Mouse (Mus musculus) midbrain, embryonic 10.5 days (tissue): ENCODE data around the gene AI597479. TPM values are rescaled to one million over a fixed set of nuclear protein-coding genes. Genes with fewer than 3 reads are reported as not detected.
A peak's percentile ranks its signal among the peaks of the same experiment; 100 is the strongest.

Source experiments
- DNase-seq: peaks from one replicate; pipeline ENCODE4 v3.0.0-alpha.2; 2017; ENCODE audit warnings: low spot score
- H3K27ac ChIP-seq: fragments of 300-500 bp; sonication (generic); replicated peaks from 2 replicates; pipeline ENCODE4 v1.5.1; 2016; ENCODE audit warnings: mild to moderate bottlenecking
- H3K27me3 ChIP-seq: fragments of 300-500 bp; sonication (generic); 2 replicates; pipeline ENCODE4 v1.6.1; 2016; ENCODE audit warnings: low read depth, mild to moderate bottlenecking; ENCODE audit not compliant: poor library complexity, severe bottlenecking
- H3K36me3 ChIP-seq: fragments of 300-500 bp; sonication (generic); 2 replicates; pipeline ENCODE4 v1.6.1; 2016; ENCODE audit warnings: mild to moderate bottlenecking, moderate library complexity
- H3K4me1 ChIP-seq: fragments of 300-500 bp; sonication (generic); 2 replicates; pipeline ENCODE4 v1.6.1; 2016
- H3K4me3 ChIP-seq: fragments of 300-500 bp; sonication (generic); 2 replicates; pipeline ENCODE4 v1.5.1; 2016; ENCODE audit warnings: mild to moderate bottlenecking, moderate library complexity
- H3K9me3 ChIP-seq: fragments of 300-500 bp; sonication (generic); replicated peaks from 2 replicates; pipeline ENCODE4 v1.6.1; 2016; ENCODE audit warnings: mild to moderate bottlenecking
- WGBS: fragments of 180-500 bp; shearing (Covaris S2); methylation state at CpG from one replicate; pipeline ENCODE4 v1.1.7; 2016; 5-methylcytosine and 5-hydroxymethylcytosine counted together
- polyA plus RNA-seq: library from polyadenylated mRNA; unstranded; fragments of >200 nt; fragmentation: Nextera tagmentation; extraction: Ambion mirVana; gene quantifications from 2 replicates; pipeline ENCODE4 v1.2.1, GENCODE M21; 2016

Gene AI597479
- polyA plus RNA-seq, 1 experiment from 2014 or later: 41.3 TPM

DNA sequence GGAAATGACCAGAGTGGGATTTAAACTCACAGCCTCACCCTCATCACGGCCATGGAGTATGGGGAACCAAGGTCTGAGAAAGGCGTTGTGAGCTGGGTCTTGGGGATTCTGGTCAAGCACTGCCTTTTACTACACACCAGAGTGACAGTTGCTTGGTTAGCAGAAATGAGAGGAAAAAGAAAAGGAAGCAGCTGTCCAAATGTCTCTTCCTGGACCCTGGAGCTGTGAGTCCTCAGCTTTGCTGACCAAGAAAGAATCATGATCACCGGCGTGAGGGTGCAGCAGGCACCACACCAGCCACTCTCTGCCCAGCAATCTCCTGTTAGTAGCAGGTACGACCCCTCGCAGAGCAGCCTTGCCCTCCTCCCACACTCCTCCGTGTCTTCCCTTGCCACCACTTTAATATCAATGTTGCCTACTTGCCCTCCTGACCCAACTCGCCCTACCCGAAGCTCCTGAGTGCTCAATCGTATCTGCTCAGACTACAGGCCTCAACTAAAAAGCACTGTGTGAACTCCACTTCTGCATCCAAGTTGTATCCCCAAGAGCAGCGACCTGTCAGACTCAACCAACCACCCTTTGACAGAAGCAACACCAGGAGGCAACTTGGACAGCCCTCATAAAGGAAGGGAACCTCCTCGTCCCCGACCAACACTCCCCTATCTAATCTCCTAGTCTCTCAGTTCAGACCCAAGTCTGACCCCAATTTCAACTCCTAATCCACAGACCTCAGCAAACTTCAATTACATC lies 7.0 kb upstream of the AI597479 start:
- no peaks in the 10 kb centered on the region for H3K9me3 ChIP-seq
- peaks cover 15% of the 10 kb centered on the region; the same call in 1 of the 2 replicates for H3K27me3 ChIP-seq
- H3K4me3 ChIP-seq: peak overlapping the region; percentile 86
- peaks cover 24% of the 10 kb centered on the region for H3K4me1 ChIP-seq
- WGBS: 53% methylated on average over 13 of the region's 13 CpGs
- H3K27ac ChIP-seq: peak overlapping the region; percentile 92
- no peak for DNase-seq
- no peaks in the 10 kb centered on the region for H3K36me3 ChIP-seq

- 2% methylated on average over 98 of the region's 102 CpGs for WGBS
- Histone ChIP-seq H3K27ac (peak overlapping the region; percentile 92), H3K9me3 (no peaks in the 10 kb centered on the region), H3K27me3 (peaks cover 22% of the 10 kb centered on the region; the same call in 1 of the 2 replicates), H3K4me1 (peaks cover 27% of the 10 kb centered on the region), H3K36me3 (no peaks in the 10 kb centered on the region), H3K4me3 (peak overlapping the region; percentile 86)
- peak; percentile 78 for DNase-seq
These were observed 6.2 kb upstream of the AI597479 start for GRCm38 (mm10) chr1:43092056-43093015.

DNA sequence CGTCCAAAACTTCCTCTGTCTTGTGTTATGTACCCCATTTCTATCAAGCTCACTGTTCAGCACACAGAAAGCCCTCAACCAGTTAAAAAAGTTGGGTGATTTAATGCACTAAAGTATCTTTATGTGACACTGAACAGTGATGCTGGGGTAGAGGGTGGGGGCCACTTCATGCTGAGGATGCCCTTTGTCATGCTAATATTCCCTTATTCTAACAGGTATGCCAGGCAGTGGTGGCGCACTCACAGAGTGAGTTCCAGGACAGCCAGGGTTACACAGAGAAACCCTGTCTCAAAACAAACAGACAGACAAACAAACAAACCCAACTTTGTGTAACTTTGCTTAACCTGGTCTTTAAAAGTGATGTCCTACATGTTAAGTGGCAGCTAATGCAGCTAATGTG lies 4.3 kb upstream of the AI597479 start:
- no peak for DNase-seq
- peaks cover 22% of the 10 kb centered on the region; the same call in 1 of the 2 replicates for H3K27me3 ChIP-seq
- no peak overlapping the region for H3K4me3 ChIP-seq
- H3K4me1 ChIP-seq: peaks cover 31% of the 10 kb centered on the region
- 79% methylated on average over 2 of the region's 2 CpGs for WGBS
- no peak overlapping the region for H3K27ac ChIP-seq
- no peaks in the 10 kb centered on the region for H3K9me3 ChIP-seq
- no peaks in the 10 kb centered on the region for H3K36me3 ChIP-seq

DNA sequence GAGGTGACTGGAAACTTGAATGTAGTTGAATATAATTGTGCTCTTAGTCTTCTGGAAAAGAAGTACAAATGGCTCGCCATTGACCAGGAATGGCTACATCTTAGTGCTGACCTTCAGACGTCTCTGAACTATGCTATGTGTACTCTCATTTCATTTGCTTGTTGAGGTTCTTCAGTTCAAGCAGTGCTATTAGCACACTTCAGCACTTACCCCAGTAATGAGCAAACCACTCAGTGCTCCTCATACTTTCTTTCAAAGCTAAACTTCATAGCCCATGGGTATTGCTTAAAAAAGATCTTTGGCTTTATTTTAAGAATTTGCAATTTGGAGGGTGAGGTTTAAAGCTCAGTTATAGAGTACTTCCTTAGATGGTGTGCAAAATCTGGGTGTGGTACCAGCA lies 10.2 kb downstream of the AI597479 start:
- peaks cover 95% of the 10 kb centered on the region for H3K36me3 ChIP-seq
- 89% methylated on average over 2 of the region's 2 CpGs for WGBS
- H3K9me3 ChIP-seq: peaks cover 9% of the 10 kb centered on the region; the same call in 1 of the 2 replicates

GRCm38 (mm10) chr1:43110556-43110955 lies 12.0 kb downstream of the AI597479 start:
- Histone ChIP-seq H3K4me3 (no peak overlapping the region), H3K27me3 (no peaks in the 10 kb centered on the region), H3K4me1 (no peaks in the 10 kb centered on the region), H3K9me3 (peaks cover under 1% of the 10 kb centered on the region; the same call in 1 of the 2 replicates), H3K36me3 (peaks cover 96% of the 10 kb centered on the region), H3K27ac (no peak overlapping the region)
- WGBS: 60% methylated on average over 4 of the region's 4 CpGs
- peak; percentile 57 for DNase-seq

More for the DNA sequence above, 10.2 kb downstream of the AI597479 start:
- Histone ChIP-seq H3K27ac (no peak overlapping the region), H3K27me3 (no peaks in the 10 kb centered on the region), H3K4me3 (no peak overlapping the region), H3K4me1 (no peaks in the 10 kb centered on the region)
- DNase-seq: no peak

DNA sequence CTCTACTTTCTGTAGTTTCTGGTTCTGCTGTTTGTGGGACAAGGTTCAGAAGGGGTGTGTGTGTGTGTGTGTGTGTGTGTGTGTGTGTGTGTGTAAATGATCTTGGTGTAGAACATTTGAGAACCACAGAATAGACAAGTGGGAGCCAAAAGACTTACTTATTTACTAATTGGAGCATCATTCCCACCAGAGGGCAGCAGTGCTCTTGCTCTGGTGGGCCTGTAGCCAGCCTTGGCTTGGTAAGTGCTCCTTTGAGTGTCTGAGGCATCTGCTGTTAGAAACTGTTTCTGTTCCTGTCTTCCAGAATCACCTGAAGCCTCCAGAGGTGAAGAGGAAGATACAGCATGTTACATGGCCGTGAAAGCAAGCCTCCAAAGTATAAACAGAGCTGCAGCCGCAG lies 14.4 kb downstream of the AI597479 start:
- H3K4me3 ChIP-seq: no peak overlapping the region
- 93% methylated on average over 2 of the region's 2 CpGs for WGBS
- H3K27me3 ChIP-seq: no peaks in the 10 kb centered on the region
- H3K4me1 ChIP-seq: no peaks in the 10 kb centered on the region
- H3K9me3 ChIP-seq: no peaks in the 10 kb centered on the region; the same call in 1 of the 2 replicates
- peaks cover 96% of the 10 kb centered on the region for H3K36me3 ChIP-seq
- DNase-seq: no peak
- no peak overlapping the region for H3K27ac ChIP-seq

DNA sequence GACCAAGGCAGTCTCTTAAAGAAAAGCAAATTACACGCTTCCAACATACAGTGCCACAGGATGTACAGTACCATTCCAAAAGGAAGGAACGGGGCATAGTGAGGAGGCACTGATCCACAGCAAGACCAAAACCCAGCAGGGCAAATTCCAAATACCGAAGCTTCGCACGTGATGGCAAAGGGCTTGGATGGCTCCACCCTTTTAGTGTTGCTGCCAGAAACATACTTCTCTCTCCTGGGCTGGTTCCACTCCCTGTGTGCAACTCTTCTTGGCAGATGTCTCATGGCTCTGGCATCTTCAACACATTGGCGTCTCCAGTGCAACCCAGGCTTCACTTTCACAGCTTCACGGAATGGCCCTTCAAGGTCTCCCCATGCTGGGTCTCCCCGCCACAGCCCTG lies 18.9 kb downstream of the AI597479 start:
- Histone ChIP-seq H3K36me3 (peaks cover 75% of the 10 kb centered on the region), H3K4me1 (no peaks in the 10 kb centered on the region), H3K27me3 (no peaks in the 10 kb centered on the region), H3K4me3 (no peak overlapping the region), H3K9me3 (peaks cover 7% of the 10 kb centered on the region), H3K27ac (no peak overlapping the region)
- no peak for DNase-seq
- 95% methylated on average over 8 of the region's 8 CpGs for WGBS

DNA sequence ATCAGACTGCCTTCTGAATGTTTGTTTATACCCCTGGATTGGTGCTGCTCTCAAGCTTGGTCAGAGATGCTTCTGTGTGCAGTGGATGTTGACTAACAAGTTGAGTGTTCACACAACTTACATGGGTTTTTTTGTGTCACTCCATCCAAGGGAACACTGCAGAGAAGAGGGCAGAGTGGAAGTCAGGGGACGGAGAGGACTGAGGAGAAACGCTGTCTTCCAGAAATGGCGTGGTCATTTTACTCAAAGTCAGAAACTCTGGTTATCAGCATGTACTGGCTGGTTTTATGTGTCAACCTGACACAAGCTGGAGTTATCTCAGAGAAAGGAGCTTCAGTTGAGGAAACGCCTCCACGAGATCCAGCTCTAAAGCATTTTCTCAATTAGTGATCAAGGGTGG lies 22.4 kb downstream of the AI597479 start:
- Histone ChIP-seq H3K4me3 (no peak overlapping the region), H3K9me3 (peaks cover 7% of the 10 kb centered on the region), H3K27me3 (no peaks in the 10 kb centered on the region), H3K27ac (no peak overlapping the region), H3K36me3 (peaks cover 40% of the 10 kb centered on the region), H3K4me1 (no peaks in the 10 kb centered on the region)
- DNase-seq: no peak
- WGBS: 94% methylated on average over 5 of the region's 5 CpGs

DNA sequence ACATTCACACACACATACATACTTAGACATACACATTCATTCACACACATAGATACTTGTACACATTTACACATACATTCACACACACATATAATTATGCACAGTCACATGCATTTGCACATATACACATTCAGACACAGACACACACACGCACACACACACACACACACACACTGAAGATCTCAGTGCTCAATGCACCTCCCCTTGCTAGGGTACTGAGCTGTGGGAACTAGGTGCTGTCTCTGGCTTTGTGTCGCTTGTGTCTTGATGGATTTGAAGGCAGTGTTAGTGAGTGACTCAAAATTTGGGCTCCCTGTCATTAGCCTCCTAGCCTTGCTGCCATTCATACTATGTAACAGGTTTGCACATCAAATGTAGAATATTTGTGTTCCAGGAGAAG lies 24.1 kb downstream of the AI597479 start:
- Histone ChIP-seq H3K4me3 (no peak overlapping the region), H3K4me1 (no peaks in the 10 kb centered on the region), H3K27me3 (no peaks in the 10 kb centered on the region), H3K9me3 (peaks cover 7% of the 10 kb centered on the region; the same call in 1 of the 2 replicates), H3K27ac (no peak overlapping the region), H3K36me3 (peaks cover 24% of the 10 kb centered on the region)
- DNase-seq: no peak
- 90% methylated on average over 2 of the region's 2 CpGs for WGBS

DNA sequence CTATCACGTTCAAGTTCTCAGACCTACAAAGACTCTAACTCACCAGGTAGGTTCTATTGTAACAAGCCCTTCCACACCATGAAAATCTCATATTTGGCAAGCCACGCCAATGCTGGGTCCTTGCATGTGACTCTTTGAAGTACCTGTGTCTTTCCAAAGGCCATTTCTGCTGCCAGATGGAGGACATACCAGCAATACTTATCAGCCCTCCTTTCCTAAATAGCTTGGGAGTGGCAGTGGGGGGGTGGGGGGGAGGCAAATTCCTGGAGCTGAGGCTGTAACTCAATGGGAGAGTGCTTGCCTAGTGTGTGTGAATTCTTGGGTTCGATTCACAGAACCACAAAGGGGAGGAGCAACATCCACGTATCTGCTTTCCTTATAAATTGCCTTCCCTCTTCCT lies 26.2 kb downstream of the AI597479 start:
- Histone ChIP-seq H3K27me3 (no peaks in the 10 kb centered on the region), H3K27ac (no peak overlapping the region), H3K36me3 (peaks cover 9% of the 10 kb centered on the region), H3K9me3 (no peaks in the 10 kb centered on the region), H3K4me3 (no peak overlapping the region), H3K4me1 (no peaks in the 10 kb centered on the region)
- WGBS: 79% methylated on average over 4 of the region's 4 CpGs
- DNase-seq: no peak

GRCm38 (mm10) chr1:43127196-43127595 lies 28.7 kb downstream of the AI597479 start:
- no peaks in the 10 kb centered on the region for H3K27me3 ChIP-seq
- no peaks in the 10 kb centered on the region for H3K4me1 ChIP-seq
- no peaks in the 10 kb centered on the region for H3K9me3 ChIP-seq
- H3K4me3 ChIP-seq: no peak overlapping the region
- no peak overlapping the region for H3K27ac ChIP-seq
- no peak for DNase-seq
- H3K36me3 ChIP-seq: no peaks in the 10 kb centered on the region

- no peaks in the 10 kb centered on the region for H3K27me3 ChIP-seq
- 89% methylated on average over 8 of the region's 8 CpGs for WGBS
- H3K36me3 ChIP-seq: no peaks in the 10 kb centered on the region
- no peak overlapping the region for H3K4me3 ChIP-seq
- DNase-seq: no peak
- no peak overlapping the region for H3K27ac ChIP-seq
- no peaks in the 10 kb centered on the region for H3K4me1 ChIP-seq
- H3K9me3 ChIP-seq: no peaks in the 10 kb centered on the region
These were observed 29.5 kb downstream of the AI597479 start for GRCm38 (mm10) chr1:43127820-43128610.
